Mouse (Mus musculus) activated CD4-positive, CD25-positive, alpha-beta regulatory T cell, adult 4 months (primary cell): ENCODE measurements around the gene Ap2a2. TPM values are rescaled to one million over a fixed set of nuclear protein-coding genes. Genes with fewer than 3 reads are reported as not detected.

Experiments
- ATAC-seq: one replicate; pipeline ENCODE4 v1.8.0; 2017
- polyA plus RNA-seq, 2 experiments: library from polyadenylated mRNA; unstranded; fragments of 100-300 nt; shearing (Covaris generic); gene quantifications; one replicate each; pipeline ENCODE4 v1.2.1; 2017

Ap2a2 gene
- 10 to 100 TPM; 13.4 to 15.5 TPM for polyA plus RNA-seq

DNA sequence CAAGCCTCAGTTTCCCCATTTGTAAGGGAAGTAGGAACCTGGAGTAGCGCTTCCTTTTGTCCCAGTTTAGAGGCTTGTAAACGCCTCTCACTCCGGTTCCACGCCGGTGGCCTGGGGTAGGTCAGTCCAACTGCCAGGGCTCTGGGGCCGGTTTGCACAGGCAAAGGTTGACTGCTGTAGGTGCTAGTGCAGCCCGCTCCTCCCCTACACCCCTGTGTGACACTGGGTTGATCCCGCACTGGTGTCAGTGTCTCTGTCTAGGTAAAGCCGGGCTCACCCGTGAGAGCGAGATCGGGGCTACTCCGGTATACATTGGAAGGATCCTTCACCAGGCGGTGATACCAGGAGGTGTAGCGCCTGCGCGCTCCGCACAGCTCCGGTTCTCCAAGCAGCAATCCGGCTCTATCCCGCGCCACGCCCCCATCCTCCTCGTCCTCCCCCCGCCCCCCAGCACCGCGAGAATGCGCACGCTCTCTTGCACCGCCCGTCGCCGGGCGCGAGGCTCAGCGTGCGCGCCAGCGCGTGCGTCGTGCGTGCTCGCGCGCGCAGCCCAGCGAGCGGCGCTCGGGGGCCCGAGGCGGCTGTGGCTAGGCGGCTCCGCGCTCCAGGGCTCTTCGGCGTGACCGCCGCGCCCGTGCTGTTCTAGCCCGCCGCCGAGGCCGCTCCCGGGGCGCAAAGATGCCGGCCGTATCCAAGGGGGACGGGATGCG, at the start of gene Ap2a2:
Ap2a2 (plus strand) TSS at position 492 of the 710 bp plus-strand sequence.
- ATAC-seq = peak; percentile 86

GRCm38 (mm10) chr7:141517638-141518037, 44.3 kb upstream of the Ap2a2 start:
- ATAC-seq = no peak

- no peak for ATAC-seq
These were observed 43.7 kb upstream of the Ap2a2 start for GRCm38 (mm10) chr7:141518296-141518695.

- ATAC-seq = no peak
These were observed 43.0 kb upstream of the Ap2a2 start for GRCm38 (mm10) chr7:141518926-141519325.

- ATAC-seq = no peak
These were observed 42.2 kb upstream of the Ap2a2 start for GRCm38 (mm10) chr7:141519795-141520194.

DNA sequence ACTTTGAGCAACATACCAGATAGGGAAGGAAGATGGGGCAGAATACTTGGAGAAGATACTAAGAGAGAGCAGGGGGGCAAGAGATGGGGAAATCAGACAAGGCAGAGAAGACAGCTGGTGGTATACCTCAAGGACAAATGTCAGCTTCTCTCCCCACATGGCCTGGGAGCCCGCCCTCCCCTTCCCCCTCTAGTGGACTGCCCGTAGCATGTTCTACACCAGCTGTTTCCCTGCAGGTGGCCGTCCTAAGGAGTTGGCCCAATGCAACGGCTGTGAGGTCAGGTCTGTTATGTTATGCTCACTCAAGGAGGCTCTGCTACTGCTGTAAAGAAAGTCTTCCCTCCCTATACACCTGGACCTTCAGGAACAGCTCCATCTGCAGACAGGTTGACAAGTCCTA, 39.0 kb upstream of the Ap2a2 start:
- ATAC-seq = no peak

GRCm38 (mm10) chr7:141524271-141524670, 37.7 kb upstream of the Ap2a2 start:
- ATAC-seq = no peak

- ATAC-seq = peak; percentile 68
These were observed 37.0 kb upstream of the Ap2a2 start for GRCm38 (mm10) chr7:141524760-141525579.

GRCm38 (mm10) chr7:141525580-141525925, 36.4 kb upstream of the Ap2a2 start:
- peak; percentile 19 for ATAC-seq

GRCm38 (mm10) chr7:141535570-141535969, 26.4 kb upstream of the Ap2a2 start:
- no peak for ATAC-seq

GRCm38 (mm10) chr7:141538852-141539555, 23.0 kb upstream of the Ap2a2 start:
- ATAC-seq = peak; percentile 30

GRCm38 (mm10) chr7:141539556-141540311, 22.2 kb upstream of the Ap2a2 start, which contains the start of gene Chid1:
Chid1 (minus strand) TSS chr7:141539857.
- peak; percentile 98 for ATAC-seq

DNA sequence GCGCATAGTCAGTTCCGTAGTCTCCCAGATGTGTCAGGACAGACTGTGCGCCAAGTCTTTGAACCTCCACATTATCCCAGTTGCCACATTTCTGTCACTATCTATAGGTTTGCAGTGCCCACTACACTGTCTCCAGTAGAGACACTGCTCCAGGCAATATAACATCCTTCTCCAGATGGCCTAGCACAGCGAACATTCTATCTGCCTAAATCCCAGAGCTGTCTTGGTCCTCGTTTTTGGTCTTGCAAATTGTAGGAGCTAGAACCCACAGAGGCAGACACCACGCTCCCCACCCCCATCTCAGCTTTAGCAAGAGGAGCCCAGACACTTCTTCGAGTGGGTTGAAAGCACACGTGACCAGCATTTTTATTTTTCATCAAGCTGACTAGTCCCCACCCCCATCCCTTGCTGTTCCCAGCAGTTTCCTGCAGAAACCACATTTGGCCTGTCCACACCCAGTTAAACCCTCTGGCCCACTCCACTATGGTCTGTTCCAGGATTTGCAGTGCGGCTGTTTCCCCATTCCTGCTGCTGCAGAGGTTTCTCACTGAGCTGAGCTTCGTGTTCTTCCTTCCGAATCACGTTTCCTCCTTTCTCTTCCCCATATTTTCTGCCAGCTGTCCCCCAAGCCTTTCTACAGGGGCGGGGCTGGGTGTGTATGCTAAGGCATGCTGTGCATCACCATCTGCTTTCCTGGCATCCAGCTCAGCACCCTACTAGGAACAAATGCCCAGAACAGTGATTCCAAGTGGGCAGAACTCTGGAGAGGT, 21.5 kb upstream of the Ap2a2 start:
- no peak for ATAC-seq

DNA sequence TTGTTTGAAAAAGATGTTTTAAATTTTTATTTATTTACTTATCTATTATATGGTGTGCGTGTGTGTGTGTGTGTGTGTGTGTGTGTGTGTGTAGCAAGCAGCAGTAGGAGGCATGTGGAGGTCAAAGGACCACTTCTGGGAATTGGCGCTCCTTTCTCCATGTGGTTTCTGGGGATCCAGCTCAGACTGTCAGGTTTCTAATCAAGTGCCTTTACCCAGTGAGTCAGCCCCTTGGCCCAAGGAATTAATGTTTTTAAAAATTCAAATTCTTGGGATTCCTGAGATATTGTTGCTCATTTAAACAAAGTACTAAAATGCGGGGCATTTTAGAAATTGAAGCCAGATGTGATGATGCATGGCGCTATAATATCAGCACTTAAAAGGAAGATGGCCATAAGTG, 20.3 kb upstream of the Ap2a2 start:
- no peak for ATAC-seq

- no peak for ATAC-seq
These were observed 19.4 kb upstream of the Ap2a2 start for GRCm38 (mm10) chr7:141542588-141542987.

- ATAC-seq = no peak
These were observed 17.3 kb upstream of the Ap2a2 start for GRCm38 (mm10) chr7:141544654-141545053.

DNA sequence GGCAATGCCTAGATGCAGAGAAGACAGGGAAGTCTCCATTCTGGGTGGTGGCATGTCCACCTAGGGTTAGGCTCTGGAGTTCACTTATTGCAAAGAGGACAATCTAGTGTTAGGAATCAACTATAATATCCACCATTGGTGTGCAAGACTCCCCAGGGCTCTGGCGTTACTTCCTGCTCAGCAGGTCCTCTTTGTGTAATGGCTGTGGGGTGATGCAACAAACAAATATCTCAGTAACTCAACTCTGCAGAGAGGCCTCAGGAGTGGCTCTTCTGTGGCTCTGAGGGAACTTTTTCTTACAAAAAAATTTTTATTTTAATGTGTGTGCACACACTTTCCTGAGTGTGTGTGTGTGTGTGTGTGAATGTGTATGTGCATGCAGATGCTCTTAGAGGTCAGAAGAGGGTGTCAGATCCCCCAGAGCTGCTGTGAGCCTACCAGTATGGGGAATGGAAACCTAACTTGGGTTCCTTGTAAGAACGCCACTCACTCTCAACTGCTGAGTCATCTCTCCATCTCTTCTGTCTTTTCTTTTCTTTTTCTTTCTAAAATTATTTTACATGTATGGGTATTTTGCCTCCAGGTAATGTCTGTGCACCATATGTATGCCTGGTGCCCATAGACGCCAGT, 12.4 kb upstream of the Ap2a2 start:
- ATAC-seq = no peak

GRCm38 (mm10) chr7:141550464-141550863, 11.5 kb upstream of the Ap2a2 start:
- ATAC-seq = no peak

DNA sequence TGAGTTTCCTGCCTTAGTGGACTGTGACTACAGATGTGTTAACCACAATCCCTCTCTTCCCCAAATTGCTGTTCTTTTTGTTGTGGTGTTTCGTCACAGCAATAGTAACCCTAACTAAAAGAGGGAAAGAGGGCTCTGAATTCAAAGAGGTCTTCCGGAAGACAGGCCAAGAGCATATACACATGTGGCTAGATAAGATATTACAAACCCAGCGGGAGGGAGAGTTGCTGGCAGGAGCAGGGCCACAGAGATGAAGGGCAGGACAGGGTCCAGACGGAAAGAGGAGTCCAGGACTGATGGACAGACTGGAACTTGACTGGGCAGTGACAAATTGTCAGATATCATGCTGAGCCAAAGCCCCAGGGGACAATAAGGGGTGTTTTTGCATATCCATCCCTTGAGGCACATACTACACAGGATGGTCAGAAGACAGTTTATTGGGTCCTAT, 3.6 kb upstream of the Ap2a2 start:
- no peak for ATAC-seq

GRCm38 (mm10) chr7:141558946-141559345, 3.0 kb upstream of the Ap2a2 start:
- no peak for ATAC-seq

DNA sequence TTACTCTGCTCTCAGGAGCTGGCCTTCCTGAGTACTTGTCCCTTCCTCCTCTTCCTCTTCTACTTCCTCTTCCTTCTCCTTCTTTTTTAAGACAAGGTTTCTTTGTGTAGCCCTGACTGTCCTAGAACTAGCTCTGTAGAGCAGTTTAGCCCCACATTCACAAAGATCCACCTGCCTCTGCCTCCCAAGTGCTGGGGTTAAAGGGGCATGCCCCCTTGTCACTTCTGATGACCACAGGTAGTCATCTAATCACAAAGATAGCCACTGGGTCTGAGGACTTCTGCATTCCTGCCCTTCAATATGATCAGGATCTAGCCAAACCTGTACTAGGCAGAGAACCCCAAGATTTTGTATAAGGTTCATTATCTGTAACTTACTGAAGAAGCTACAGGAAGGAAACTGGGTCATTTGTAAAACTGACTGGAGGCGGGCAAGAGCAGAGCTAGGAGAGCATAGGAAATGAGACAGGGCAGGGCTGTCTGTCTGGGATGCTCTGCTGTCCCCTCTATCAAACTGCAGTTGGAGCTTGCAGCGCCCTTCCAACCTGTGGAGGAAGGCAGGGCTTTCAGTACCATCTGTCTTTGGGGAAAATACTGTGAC, 2.1 kb upstream of the Ap2a2 start:
- no peak for ATAC-seq
